Mouse (Mus musculus): Measurements from ENCODE around the gene Fxyd2. TPM values are rescaled to one million over a fixed set of nuclear protein-coding genes. Genes with fewer than 3 reads are reported as not detected.

The Fxyd2 gene
- polyA plus RNA-seq, 1 experiment, result 0.07 TPM

- Histone ChIP-seq H3ac (ENCODE audit: control insufficient read depth, insufficient read length) (no peak overlapping the region), H3K4me2 (ENCODE audit: low read depth) (no peak overlapping the region), H3K79me2 (ENCODE audit: control insufficient read depth, insufficient read depth) (no peaks in the 10 kb centered on the region), H3K27me3 (ENCODE audit: control insufficient read depth, insufficient read depth, insufficient read length) (peaks cover 11% of the 10 kb centered on the region), H3K4me3 (no peak overlapping the region), H3K36me3 (ENCODE audit: control insufficient read depth, insufficient read depth) (no peaks in the 10 kb centered on the region)
- TF ChIP-seq SRF (IDR thresholded peaks at IDR 0.05; ENCODE audit: control insufficient read depth, insufficient read length, low read depth), result no peak
- TF ChIP-seq REST (IDR thresholded peaks at IDR 0.05; ENCODE audit: insufficient read depth, insufficient read length), result no peak
- no peak for TF ChIP-seq POLR2A (IDR thresholded peaks at IDR 0.05; ENCODE audit: insufficient read length, low read depth)
- no peak for TF ChIP-seq MYOD1 (IDR thresholded peaks at IDR 0.05; ENCODE audit: control insufficient read depth in 1 of 3, insufficient read length in 2 of 3, low read depth in 2 of 3)
- no peak for TF ChIP-seq POLR2AphosphoS2 (IDR thresholded peaks at IDR 0.05; ENCODE audit: insufficient read length, low read depth)
- no peak for TF ChIP-seq TCF12 (IDR thresholded peaks at IDR 0.05; ENCODE audit: insufficient read depth, poor library complexity, severe bottlenecking)
- TF ChIP-seq CEBPB (IDR thresholded peaks at IDR 0.05; ENCODE audit: insufficient read depth, poor library complexity, severe bottlenecking), result no peak
- TF ChIP-seq TCF3 (IDR thresholded peaks at IDR 0.05; ENCODE audit: insufficient read length, low read depth), result no peak
- no peak for TF ChIP-seq USF1 (IDR thresholded peaks at IDR 0.05; ENCODE audit: low read depth)
- TF ChIP-seq MAX (IDR thresholded peaks at IDR 0.05; ENCODE audit: low read depth), result no peak
- no peak for TF ChIP-seq MYOG (IDR thresholded peaks at IDR 0.05; ENCODE audit: control insufficient read depth in 1 of 3, insufficient read depth in 1 of 3, insufficient read length in 2 of 3, low read depth in 2 of 3)
- TF ChIP-seq E2F4 (IDR thresholded peaks at IDR 0.05; ENCODE audit: insufficient read depth), result no peak
These were observed 16.6 kb upstream of the Fxyd2 start for GRCm38 (mm10) chr9:45382834-45383233.

- TF ChIP-seq MAX (IDR thresholded peaks at IDR 0.05; ENCODE audit: low read depth) (no peak), CEBPB (IDR thresholded peaks at IDR 0.05; ENCODE audit: insufficient read depth, poor library complexity, severe bottlenecking) (no peak), TCF3 (IDR thresholded peaks at IDR 0.05; ENCODE audit: insufficient read length, low read depth) (no peak), POLR2A (IDR thresholded peaks at IDR 0.05; ENCODE audit: insufficient read length, low read depth) (no peak), TCF12 (IDR thresholded peaks at IDR 0.05; ENCODE audit: insufficient read depth, poor library complexity, severe bottlenecking) (no peak), POLR2AphosphoS2 (IDR thresholded peaks at IDR 0.05; ENCODE audit: insufficient read length, low read depth) (no peak), MYOD1 (IDR thresholded peaks at IDR 0.05; ENCODE audit: control insufficient read depth in 1 of 3, insufficient read length in 2 of 3, low read depth in 2 of 3) (no peak), USF1 (IDR thresholded peaks at IDR 0.05; ENCODE audit: low read depth) (no peak), MYOG (IDR thresholded peaks at IDR 0.05; ENCODE audit: control insufficient read depth in 1 of 3, insufficient read depth in 1 of 3, insufficient read length in 2 of 3, low read depth in 2 of 3) (no peak), REST (IDR thresholded peaks at IDR 0.05; ENCODE audit: insufficient read depth, insufficient read length) (no peak)
- no peaks in the 10 kb centered on the region for H3K79me2 ChIP-seq (ENCODE audit: control insufficient read depth, insufficient read depth)
- H3K4me3 ChIP-seq, result no peak overlapping the region
- no peak overlapping the region for H3ac ChIP-seq (ENCODE audit: control insufficient read depth, insufficient read length)
- H3K36me3 ChIP-seq (ENCODE audit: control insufficient read depth, insufficient read depth), result no peaks in the 10 kb centered on the region
- peaks cover 5% of the 10 kb centered on the region for H3K27me3 ChIP-seq (ENCODE audit: control insufficient read depth, insufficient read depth, insufficient read length)
- no peak overlapping the region for H3K4me2 ChIP-seq (ENCODE audit: low read depth)
These were observed 15.6 kb upstream of the Fxyd2 start for GRCm38 (mm10) chr9:45383883-45384282.

- Histone ChIP-seq H3K36me3 (ENCODE audit: control insufficient read depth, insufficient read depth) (no peaks in the 10 kb centered on the region), H3K27me3 (ENCODE audit: control insufficient read depth, insufficient read depth, insufficient read length) (peaks cover 5% of the 10 kb centered on the region), H3ac (ENCODE audit: control insufficient read depth, insufficient read length) (no peak overlapping the region), H3K4me2 (ENCODE audit: low read depth) (no peak overlapping the region), H3K4me3 (no peak overlapping the region), H3K79me2 (ENCODE audit: control insufficient read depth, insufficient read depth) (no peaks in the 10 kb centered on the region)
- TF ChIP-seq MYOD1 (IDR thresholded peaks at IDR 0.05; ENCODE audit: control insufficient read depth in 1 of 3, insufficient read length in 2 of 3, low read depth in 2 of 3), result no peak
- no peak for TF ChIP-seq POLR2A (IDR thresholded peaks at IDR 0.05; ENCODE audit: insufficient read length, low read depth)
- TF ChIP-seq TCF3 (IDR thresholded peaks at IDR 0.05; ENCODE audit: insufficient read length, low read depth), result no peak
- TF ChIP-seq CEBPB (IDR thresholded peaks at IDR 0.05; ENCODE audit: insufficient read depth, poor library complexity, severe bottlenecking), result no peak
- TF ChIP-seq REST (IDR thresholded peaks at IDR 0.05; ENCODE audit: insufficient read depth, insufficient read length), result no peak
- TF ChIP-seq TCF12 (IDR thresholded peaks at IDR 0.05; ENCODE audit: insufficient read depth, poor library complexity, severe bottlenecking), result no peak
- no peak for TF ChIP-seq MYOG (IDR thresholded peaks at IDR 0.05; ENCODE audit: control insufficient read depth in 1 of 3, insufficient read depth in 1 of 3, insufficient read length in 2 of 3, low read depth in 2 of 3)
- no peak for TF ChIP-seq POLR2AphosphoS2 (IDR thresholded peaks at IDR 0.05; ENCODE audit: insufficient read length, low read depth)
- TF ChIP-seq MAX (IDR thresholded peaks at IDR 0.05; ENCODE audit: low read depth), result no peak
- no peak for TF ChIP-seq E2F4 (IDR thresholded peaks at IDR 0.05; ENCODE audit: insufficient read depth)
- TF ChIP-seq SRF (IDR thresholded peaks at IDR 0.05; ENCODE audit: control insufficient read depth, insufficient read length, low read depth), result no peak
- TF ChIP-seq USF1 (IDR thresholded peaks at IDR 0.05; ENCODE audit: low read depth), result no peak
These were observed 12.8 kb upstream of the Fxyd2 start for GRCm38 (mm10) chr9:45386698-45387097.

- Histone ChIP-seq H3ac (ENCODE audit: control insufficient read depth, insufficient read length) (no peak overlapping the region), H3K4me3 (no peak overlapping the region), H3K36me3 (ENCODE audit: control insufficient read depth, insufficient read depth) (no peaks in the 10 kb centered on the region), H3K27me3 (ENCODE audit: control insufficient read depth, insufficient read depth, insufficient read length) (peaks cover 5% of the 10 kb centered on the region), H3K4me2 (ENCODE audit: low read depth) (no peak overlapping the region), H3K79me2 (ENCODE audit: control insufficient read depth, insufficient read depth) (no peaks in the 10 kb centered on the region)
- TF ChIP-seq USF1 (IDR thresholded peaks at IDR 0.05; ENCODE audit: low read depth) (no peak), SRF (IDR thresholded peaks at IDR 0.05; ENCODE audit: control insufficient read depth, insufficient read length, low read depth) (no peak), POLR2A (IDR thresholded peaks at IDR 0.05; ENCODE audit: insufficient read length, low read depth) (no peak), CEBPB (IDR thresholded peaks at IDR 0.05; ENCODE audit: insufficient read depth, poor library complexity, severe bottlenecking) (no peak), REST (IDR thresholded peaks at IDR 0.05; ENCODE audit: insufficient read depth, insufficient read length) (no peak), E2F4 (IDR thresholded peaks at IDR 0.05; ENCODE audit: insufficient read depth) (no peak), MYOD1 (IDR thresholded peaks at IDR 0.05; ENCODE audit: control insufficient read depth in 1 of 3, insufficient read length in 2 of 3, low read depth in 2 of 3) (no peak), POLR2AphosphoS2 (IDR thresholded peaks at IDR 0.05; ENCODE audit: insufficient read length, low read depth) (no peak), TCF12 (IDR thresholded peaks at IDR 0.05; ENCODE audit: insufficient read depth, poor library complexity, severe bottlenecking) (no peak), MAX (IDR thresholded peaks at IDR 0.05; ENCODE audit: low read depth) (no peak), TCF3 (IDR thresholded peaks at IDR 0.05; ENCODE audit: insufficient read length, low read depth) (no peak), MYOG (IDR thresholded peaks at IDR 0.05; ENCODE audit: control insufficient read depth in 1 of 3, insufficient read depth in 1 of 3, insufficient read length in 2 of 3, low read depth in 2 of 3) (no peak)
These were observed 11.0 kb upstream of the Fxyd2 start for GRCm38 (mm10) chr9:45388385-45388994.
